Mouse (Mus musculus): ENCODE measurements at regions not wholly inside any gene's neighbourhood (a gene's known extent, or its start where the extent isn't known, plus 50 kb on each side); places are given as distances from the start of the nearest gene placed in this dataset.

GRCm38 (mm10) chr12:28186695-28187094, 365.5 kb downstream of the Dcdc2c start:
- DNase-seq (ENCODE audit: low read depth, low spot score): no peak

- no peak for DNase-seq (ENCODE audit: low read depth, low spot score)
Observed at GRCm38 (mm10) chr12:28181265-28181664, 370.9 kb downstream of the Dcdc2c start.

DNA sequence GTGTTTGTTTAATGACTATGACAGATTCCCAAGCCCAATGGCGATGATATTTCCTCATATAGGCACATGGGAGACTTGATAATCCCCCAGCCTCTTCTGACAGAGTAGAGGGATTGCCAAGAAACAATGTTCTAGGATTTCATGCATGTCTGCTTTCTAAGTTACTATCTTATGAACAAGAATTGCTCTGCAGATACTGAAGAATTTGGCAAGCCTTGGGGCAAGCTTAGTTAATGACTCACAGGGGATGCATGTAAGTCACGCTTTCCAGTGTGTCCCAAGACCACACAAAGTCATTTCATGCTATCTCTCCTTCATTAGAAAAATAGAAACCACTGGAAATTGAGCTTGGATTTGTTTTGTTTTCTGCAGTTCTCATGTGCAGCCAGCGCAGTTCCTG, 376.2 kb downstream of the Dcdc2c start:
- no peak for DNase-seq (ENCODE audit: low read depth, low spot score)

GRCm38 (mm10) chr12:28174078-28174477, 378.1 kb downstream of the Dcdc2c start:
- no peak for DNase-seq (ENCODE audit: low read depth, low spot score)

GRCm38 (mm10) chr12:28158786-28159185, 393.4 kb downstream of the Dcdc2c start:
- DNase-seq (ENCODE audit: low read depth, low spot score): no peak

DNA sequence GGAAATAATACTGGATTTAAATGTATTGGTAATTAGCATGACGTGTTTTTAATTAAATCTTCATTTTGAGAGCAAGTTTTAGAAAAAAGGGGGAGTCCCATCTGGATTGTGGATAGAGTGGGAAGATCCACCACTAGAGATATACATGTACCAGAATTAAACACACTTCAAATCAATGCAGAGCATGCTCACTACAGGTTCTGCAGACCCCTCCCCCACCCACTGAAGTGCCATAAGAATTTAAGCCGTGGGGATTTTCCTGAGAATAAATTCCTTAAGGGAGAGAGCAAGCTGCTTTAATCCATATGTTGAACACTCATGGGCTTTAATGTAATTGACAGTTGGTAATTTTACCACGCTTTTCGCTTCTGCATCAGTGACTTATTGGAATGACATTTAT, 401.4 kb downstream of the Dcdc2c start:
- no peak for DNase-seq (ENCODE audit: low read depth, low spot score)

GRCm38 (mm10) chr12:28135810-28136592, 416.2 kb downstream of the Dcdc2c start:
- DNase-seq (ENCODE audit: low read depth, low spot score): no peak

GRCm38 (mm10) chr12:28122766-28123165, 429.4 kb downstream of the Dcdc2c start:
- no peak for DNase-seq (ENCODE audit: low read depth, low spot score)

DNA sequence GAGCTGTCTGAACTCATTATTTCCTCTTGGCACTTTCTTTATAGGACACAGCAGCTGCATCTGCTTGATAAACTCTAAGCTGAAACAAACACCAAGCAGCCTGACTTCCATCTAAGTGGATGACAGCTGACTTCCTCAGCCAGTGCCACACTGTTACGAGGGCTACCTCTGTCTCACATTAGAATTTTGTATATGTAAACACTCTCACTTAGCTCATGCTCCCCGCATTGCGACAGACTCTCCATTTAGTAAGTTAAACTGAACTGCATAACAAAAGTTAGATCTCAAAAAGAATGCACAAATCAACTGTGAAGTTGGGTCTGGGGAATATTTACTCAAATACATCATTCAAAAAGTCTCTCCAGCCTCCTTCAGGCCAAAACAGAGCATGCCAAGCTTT, 432.1 kb downstream of the Dcdc2c start:
- no peak for DNase-seq (ENCODE audit: low read depth, low spot score)

DNA sequence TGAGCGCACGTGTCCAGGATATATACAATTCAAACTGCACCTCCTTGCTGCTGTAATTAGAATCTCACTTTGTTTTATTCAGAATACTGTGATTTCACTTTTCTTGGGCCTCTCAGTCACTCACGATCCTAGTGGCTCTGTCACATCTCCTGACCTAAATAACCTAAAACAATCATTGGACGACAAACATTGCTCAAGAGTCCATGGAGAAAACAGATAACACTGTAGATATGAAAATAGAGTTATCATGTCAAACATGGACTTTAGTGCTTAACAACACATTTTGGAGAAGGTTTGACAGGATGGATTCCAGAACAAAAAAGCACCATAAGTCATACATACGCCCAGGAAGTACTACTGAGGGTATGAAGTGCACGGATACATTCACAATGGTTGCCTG, 461.5 kb downstream of the Dcdc2c start:
- DNase-seq (ENCODE audit: low read depth, low spot score): no peak

- DNase-seq (ENCODE audit: low read depth, low spot score): no peak
Observed at GRCm38 (mm10) chr12:28085460-28085859, 466.7 kb downstream of the Dcdc2c start.

GRCm38 (mm10) chr12:28076606-28077005, 475.6 kb downstream of the Dcdc2c start:
- DNase-seq (ENCODE audit: low read depth, low spot score): no peak

DNA sequence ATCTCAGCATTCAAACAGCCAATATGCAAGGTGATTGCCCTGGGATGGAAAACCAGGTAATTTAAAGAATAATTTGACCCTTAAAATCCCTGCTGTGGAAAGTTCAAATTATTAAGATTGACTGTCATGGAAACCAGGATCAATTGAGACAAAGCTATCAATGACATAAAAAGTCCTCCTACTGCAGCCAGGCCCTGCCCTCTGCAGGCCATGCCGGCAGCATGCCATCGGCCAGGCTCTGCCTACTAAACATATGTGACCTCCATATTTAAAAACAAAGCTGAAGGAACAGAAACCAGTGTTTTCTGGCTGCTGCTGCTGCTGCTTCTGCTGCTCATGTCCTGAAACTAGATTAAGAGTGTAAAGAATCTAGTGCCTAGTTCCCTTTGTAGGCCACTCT, 483.6 kb downstream of the Dcdc2c start:
- no peak for DNase-seq (ENCODE audit: low read depth, low spot score)

DNA sequence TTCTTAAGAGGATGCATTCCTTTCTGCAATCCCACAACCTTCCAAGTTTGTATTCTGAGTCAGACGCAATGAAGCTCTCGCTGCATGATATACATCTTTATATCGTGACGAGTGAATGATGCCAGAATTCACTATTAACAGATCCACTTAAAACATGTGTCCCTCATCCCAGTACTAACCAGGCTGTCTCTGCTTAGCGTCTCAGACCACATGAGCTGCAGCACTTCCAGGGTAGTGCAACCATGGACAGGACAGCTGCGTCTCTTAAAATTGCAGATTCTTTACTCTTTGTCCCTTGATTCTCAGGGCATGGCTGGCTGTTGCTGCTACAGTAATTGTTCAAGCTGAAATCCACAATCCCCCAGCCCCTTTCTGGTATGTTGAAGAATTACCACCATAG, 491.9 kb downstream of the Dcdc2c start:
- no peak for DNase-seq (ENCODE audit: low read depth, low spot score)

GRCm38 (mm10) chr12:28055518-28056280, 496.5 kb downstream of the Dcdc2c start:
- no peak for DNase-seq (ENCODE audit: low read depth, low spot score)

GRCm38 (mm10) chr12:28054444-28054843, 497.8 kb downstream of the Dcdc2c start:
- no peak for DNase-seq (ENCODE audit: low read depth, low spot score)

DNA sequence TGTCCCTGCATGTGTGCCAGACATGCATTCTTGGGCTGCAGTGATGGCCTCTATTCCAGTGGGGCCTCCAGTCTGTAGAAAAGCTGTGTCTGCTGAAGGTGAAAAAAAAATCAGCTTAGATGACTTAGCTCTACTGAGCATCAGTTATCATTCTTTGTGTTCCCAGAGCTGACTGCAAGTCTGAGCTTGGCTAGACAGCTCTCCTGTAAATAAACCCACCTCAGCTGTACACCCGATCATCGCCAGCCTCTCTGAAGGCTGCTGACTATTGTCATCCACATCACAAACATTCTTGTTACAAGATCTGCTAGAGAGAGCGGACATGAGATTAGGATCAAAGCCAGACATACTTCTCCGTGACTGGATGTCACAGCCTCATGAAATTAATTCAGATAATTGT, 504.2 kb downstream of the Dcdc2c start:
- peak; percentile 17 for DNase-seq (ENCODE audit: low read depth, low spot score)

DNA sequence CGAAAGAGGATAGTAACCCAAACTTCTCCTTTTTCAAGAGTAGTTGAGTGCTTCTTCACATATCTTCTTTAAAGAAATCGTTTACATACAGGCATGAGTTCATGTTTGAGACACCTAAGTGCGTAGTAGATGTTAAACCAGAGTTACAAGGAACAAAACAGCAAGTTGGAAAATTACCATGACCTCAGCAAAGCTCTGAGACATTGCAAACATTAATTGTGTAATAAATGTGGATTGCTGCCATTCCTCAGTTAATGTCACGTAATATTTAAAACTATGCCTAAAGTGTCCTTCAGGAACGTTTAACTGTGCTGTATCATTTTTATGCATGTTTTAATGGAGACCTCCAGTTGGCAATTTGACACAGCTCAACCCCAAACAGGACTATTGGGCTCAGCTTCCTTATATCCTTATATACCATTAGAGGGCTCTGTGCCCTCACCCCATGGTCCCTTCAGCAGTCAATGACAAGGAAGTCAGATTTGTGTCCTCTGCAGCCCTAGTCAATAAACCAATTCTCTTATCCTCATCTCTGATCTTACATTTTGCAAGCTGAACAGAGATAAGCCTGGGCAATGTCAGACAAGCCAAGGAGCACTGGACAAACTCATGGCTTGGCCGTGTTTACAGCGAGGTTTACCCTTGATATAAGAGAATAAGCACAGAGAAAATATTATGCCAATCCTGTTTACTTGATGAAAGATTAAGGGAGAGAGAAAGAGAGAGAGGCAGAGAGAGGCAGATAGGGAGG, 513.9 kb downstream of the Dcdc2c start:
- DNase-seq (ENCODE audit: low read depth, low spot score): no peak

GRCm38 (mm10) chr12:27999170-27999569, 553.0 kb downstream of the Dcdc2c start:
- no peak for DNase-seq (ENCODE audit: low read depth, low spot score)

DNA sequence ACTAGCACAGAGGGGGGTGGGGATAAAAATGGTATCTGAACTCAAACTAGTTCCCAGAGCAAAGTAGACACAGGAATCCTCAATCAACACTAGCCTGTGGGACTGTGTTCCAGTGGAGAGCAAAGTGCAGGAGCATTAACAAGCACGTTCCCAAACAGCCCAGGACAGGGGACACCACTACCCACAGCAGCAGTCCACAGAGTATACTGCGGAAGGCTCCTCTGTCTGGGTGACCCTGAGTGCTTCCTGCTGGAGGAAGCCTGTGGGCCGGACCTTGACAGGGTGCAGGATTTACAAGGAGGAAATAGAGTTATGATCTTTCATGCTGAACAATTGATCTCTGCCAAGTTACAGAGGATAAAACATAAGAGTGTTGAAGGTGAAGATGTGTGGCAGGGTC, 560.0 kb downstream of the Dcdc2c start:
- DNase-seq (ENCODE audit: low read depth, low spot score): no peak

DNA sequence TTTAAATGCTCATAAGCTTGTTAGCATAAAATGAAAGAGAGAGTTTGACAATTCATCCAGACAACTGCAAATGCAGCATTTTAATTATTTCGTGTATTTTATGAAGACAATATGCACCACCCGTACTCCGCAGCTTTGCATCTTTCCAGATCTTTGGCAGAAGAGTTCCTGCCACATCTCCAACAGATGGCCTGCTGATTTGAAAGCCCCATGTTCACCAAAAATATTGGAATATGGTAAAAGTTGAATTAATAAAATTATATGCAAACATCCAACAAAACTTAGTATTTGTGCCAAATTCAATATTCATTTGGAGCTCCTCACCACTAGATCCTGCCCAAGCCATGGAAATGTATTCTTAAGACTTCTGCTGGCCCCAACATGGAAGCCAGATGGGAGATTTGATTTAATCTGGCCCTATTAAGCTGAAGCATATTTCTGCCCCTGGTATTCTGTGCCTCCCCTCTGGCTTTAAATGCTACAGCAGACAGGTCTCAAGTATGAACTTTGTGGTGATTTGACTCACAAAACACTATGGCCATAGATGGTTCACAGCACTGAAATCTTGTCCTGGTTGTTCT, 567.8 kb downstream of the Dcdc2c start:
- no peak for DNase-seq (ENCODE audit: low read depth, low spot score)

Measured in forelimb bud, embryonic 11.5 days (tissue).